Mouse (Mus musculus) mature B cell (primary cell): Measurements from ENCODE around the gene Gprin2.

Experiments
- in situ Hi-C: fragments of 300-500 bp; cut with MboI; formaldehyde crosslinking; loops from 2 replicates; pipeline ENCODE4 v1.14.3; 2019

Gprin2 gene

GRCm38 (mm10) chr14:34201231-34202035 is at the start of gene Gprin2:
TSS of gene Gprin2 (minus strand) at chr14:34201653.
- in situ Hi-C loops: no loop called here

- in situ Hi-C loops: no loop called here
Measured at GRCm38 (mm10) chr14:34240676-34241075, 39.2 kb upstream of the Gprin2 start.

GRCm38 (mm10) chr14:34240263-34240662 is 38.8 kb upstream of the Gprin2 start:
- in situ Hi-C loops: no loop called here

DNA sequence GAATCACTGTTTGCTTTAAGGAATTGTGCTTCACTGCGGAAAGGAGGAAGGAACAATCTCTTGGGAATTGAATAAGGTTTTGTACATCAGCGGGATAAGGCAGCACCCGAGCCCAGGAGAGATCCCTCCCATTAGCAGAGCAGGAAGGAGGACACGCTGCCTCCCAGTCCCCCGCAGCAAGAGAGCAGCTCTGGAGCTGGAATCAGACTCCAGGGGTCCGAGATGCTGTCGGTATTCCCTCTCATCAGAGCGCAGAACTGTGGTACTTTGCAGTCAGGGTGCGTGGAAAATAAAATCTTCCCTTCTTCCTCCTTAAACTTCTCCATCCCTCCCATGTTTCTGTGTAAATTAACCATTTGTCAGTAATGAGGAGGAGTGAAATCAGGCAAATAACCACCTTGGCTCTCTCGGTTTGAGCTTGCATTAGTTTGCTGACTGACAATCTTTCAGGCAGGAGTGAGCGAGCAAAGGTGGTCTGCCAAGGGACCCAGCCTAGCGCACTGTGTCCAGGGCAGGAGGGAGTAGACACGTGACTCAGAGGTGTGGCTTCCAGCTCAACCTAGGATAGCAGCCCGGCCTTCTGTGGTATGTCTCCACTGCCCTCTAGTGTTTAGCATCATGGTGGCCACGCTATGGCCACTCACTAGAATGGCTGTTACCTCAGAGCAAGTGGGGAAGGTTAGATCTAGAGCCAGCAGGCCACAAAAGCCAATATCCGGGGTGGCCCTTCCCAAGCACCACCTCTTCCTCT is 33.4 kb upstream of the Gprin2 start:
- in situ Hi-C loops: no loop called here

DNA sequence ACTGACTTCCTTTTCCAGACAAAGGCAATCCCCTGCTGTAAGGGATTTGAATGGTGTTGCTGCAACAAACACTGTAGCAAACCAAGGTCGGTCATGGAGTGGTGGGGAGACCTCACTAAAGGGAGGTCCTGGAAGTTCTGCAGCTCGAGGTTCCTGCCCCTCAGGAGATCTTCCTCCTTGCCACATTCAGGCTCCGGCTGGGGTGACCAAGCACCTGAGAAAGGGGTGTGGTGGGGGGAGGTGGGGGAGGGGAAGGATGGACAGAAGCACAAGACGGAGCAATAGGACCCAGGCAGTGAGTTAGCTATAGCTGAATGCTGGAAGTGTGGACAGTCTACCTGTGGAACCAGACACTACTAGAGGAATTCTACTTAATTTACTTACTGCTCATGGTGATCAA is 32.4 kb upstream of the Gprin2 start:
- in situ Hi-C loops: no loop called here

DNA sequence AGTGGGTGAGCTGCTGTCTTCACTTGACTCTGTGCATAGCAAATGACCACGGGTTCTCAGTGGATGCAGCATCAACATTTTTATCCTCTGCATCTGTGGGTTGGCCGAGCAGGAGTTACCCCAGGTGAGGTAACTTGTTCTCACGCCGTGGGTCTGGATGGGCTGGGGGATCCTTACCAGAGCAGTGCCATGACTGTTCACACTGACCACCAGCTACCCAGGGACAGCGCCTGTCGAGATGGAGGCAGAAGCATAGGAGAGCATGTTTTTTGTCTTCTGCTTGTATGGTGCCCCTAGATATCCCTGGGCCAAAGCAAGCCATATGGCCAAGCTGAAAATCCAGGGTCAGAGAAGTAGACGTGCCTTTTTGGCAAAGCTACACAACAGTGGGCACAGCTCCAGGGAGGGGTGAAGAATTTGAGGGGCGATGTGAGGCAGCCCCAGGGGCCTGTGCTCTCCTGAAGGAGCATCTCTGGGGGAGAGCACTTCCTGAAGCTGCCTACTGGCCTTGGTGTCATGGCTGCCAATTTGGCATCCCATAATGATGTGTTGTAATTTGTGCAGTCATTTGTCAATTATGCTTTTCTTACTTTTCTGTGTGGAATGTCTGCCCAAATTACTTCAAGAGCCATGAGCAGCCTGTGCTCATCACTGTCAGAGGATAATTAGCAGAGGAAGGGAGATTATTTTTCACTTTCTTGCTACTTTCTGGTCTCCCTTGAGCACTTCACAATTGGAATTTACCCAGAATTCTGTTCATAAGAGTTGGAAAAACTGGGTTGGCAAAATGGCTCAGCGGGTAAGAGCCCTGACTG is 31.6 kb upstream of the Gprin2 start:
- in situ Hi-C loops: no loop called here

DNA sequence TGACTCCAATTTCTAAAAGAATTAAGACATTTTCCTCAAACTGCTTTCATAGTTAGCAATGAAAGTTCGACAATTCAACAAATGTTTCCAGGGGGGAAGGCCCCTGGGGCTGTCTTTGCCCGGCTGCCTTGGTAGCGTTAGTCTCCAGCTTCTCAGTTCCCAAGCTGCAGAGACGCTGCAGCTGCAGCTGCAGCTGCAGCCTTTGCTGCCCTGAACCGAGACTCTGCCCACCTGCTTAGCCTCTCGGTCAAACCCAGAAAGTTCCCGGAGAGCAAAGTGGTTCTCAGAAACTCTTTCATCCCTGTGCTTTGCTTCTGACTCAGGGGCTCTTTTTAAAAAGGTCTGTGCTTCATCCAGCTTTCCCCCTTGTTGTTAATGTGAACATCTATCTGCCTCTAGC is 30.9 kb upstream of the Gprin2 start:
- in situ Hi-C loops: no loop called here

- in situ Hi-C loops: no loop called here
Measured at GRCm38 (mm10) chr14:34228830-34229506, 27.5 kb upstream of the Gprin2 start.

DNA sequence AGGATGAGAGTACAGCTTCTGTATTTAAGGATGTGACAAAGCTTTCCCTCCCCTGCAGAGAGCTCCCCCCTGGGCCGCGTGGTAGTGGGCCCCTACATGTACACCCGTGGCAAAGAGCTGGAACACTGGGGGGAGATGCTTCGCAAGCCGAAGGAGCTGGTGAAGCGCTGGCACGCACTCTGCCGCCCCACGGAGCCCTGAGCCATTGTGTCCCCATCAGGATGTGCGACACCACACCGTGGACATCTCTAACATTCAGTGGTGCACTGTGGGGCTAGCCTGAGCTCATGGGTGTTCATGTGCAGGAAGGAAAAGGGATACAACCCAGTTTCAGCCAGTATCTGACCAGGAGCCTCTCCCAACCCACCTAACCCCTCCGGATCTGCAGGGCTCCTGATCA is 26.5 kb upstream of the Gprin2 start:
- in situ Hi-C loops: no loop called here

GRCm38 (mm10) chr14:34226566-34226965 is 25.1 kb upstream of the Gprin2 start:
- in situ Hi-C loops: no loop called here

GRCm38 (mm10) chr14:34225986-34226385 is 24.5 kb upstream of the Gprin2 start:
- in situ Hi-C loops: no loop called here

- in situ Hi-C loops: no loop called here
Measured at GRCm38 (mm10) chr14:34223362-34223898, 22.0 kb upstream of the Gprin2 start.

- in situ Hi-C loops: no loop called here
Measured at GRCm38 (mm10) chr14:34221416-34222077, 20.1 kb upstream of the Gprin2 start.

DNA sequence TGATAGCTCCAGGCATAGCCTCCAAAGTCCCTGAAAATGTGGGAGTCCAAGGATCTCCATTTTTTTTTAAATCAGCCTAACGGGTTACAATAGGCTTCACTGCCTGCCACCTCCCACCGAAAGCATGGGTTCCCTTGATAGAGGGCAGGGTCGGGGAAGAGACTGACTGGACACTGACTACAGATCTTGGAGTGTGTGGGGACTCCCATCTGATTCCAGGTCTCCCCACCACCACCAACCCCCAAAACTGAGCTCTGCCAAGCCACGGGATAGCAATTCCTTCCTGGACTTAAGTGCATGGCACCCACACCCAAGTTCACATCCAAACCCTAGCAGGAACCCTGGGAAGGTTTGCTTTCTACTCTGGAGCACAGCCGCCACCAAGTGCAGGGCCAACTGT is 19.0 kb upstream of the Gprin2 start:
- in situ Hi-C loops: no loop called here

DNA sequence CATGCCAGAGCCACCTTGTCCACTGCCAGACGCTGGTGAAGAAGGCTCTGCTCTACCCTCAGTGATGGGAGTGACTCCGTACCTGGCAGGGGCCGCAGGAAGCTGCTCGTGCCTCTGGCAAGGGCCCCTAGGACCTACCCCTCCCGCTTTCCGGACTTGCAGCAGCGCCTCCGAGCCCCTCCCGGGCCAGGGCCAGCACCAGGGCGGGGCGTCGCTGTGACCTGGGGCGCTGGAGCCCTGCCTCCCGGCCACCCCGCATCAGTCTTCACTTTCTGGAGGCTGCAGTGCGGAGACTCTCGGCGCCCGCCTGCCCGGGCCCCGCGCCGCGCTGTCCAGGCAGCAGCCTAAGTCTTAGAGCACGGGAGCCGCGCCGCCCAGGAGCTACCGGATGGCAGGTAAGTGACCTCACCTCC is 18.3 kb upstream of the Gprin2 start:
- in situ Hi-C loops: no loop called here

DNA sequence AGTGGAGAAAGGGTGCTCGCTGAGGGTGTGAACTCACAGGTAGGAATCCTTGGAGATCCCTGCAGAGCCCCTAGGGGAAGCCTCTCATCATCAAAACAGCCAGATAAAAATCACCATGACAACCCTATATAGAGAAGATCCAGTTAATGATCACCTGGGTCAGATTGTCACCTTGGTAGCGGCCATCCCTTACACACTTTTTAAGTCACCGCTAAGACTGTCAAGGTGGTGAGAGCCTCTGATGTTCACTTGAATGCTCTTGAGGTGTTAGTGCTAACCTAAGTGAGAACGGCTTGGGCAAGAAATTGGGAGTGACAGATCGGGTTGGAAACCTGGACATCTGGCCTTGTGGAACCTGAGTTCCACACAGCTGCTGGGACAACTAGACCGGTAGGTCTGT is 17.8 kb upstream of the Gprin2 start, which contains the start of gene Syt15:
Syt15 (plus strand) TSS at position 301 of the 400 bp plus-strand sequence.
- in situ Hi-C loops: no loop called here

DNA sequence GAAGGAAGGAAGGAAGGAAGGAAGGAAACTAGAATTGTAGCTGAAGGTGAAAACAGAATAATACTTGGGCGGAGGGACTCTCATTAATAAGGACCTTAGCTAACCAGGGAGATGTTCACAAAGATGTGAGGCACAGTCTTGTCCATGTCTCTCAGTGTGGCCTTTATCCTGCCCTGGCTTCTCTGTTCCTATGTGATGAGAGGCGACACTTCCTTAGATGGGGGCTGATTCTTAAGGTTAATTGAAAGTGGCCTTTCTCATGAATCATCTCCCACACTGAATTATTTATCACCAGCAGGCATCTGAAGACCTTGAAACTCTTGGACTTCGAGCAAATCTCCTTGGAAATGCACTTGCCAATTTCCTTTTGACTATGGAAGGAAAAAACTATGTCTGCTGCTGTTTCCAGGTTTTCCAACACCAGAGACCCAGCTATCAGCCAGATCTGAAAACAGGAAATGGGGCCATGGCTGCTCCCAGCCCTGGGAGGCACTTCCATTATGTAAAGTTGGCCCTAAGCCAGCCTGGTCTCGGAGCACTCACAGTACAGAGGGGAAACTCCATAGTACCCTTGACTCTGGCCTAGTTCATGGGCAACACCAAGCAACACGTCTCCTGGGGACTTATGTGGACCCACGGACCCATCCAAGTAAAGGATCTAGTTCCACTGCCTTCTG is 14.1 kb upstream of the Gprin2 start:
- in situ Hi-C loops: no loop called here

DNA sequence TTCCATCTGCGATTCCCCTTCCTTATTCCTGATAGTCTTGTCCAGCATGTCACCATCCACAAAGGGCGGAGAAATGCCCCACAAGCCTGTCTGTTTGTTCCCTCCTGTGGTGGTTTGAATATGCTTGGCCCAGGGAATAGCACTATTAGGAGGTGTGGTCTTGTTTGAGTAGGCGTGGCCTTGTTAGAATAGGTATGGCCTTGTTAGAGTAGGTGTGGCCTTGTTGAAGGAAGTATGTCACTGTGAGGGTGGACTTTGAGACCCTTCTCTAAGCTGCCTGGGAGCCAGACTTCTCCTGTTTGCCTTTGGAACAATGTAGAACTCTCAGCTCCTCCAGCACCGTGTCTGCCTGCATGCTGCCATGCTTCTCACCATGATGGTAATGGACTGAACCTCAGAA is 8.5 kb upstream of the Gprin2 start:
- in situ Hi-C loops: no loop called here

DNA sequence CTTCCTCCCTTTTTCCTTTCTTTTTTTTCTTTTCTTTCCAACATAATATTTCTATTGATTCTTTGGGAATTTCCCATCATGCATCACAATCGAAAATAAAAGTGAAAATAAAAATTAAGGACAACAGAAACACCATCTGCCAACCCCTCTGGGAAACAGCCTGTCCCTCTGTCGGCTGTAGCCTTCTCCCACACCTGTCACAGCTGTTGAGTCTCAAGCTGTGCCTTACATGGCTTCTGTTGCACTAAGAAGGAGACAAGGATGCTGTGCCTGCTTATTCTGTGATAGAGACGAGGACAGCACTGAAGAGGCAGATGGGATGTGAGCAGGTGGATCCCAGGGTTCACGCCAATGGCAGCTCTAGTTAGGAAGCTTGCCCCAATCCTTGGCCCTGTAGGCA is 7.6 kb upstream of the Gprin2 start:
- in situ Hi-C loops: no loop called here

DNA sequence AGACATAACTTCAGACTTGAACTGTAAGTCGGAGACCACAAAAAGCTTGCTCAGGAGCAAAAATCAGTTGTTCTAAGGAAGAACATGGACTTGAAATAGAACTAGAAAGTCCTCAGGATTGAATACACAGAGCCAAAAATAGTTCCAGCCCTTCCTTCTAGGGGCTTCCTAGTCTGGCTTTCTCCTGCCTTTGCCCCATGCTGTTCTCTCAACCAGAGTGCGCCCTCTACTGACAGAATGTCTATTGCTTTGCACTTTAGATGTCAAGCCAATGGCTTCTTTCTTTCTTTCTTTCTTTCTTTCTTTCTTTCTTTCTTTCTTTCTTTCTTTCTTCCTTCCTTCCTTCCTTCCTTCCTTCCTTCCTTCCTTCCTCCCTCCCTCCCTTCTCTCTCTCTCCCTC is 7.2 kb upstream of the Gprin2 start:
- in situ Hi-C loops: no loop called here
